Mouse (Mus musculus) left cerebral cortex, adult 11 months (tissue): ENCODE data around the gene Ubr7.

Experiments used
- DNase-seq: peaks from one replicate; pipeline ENCODE4 v3.0.0; 2022; ENCODE audit warnings: low spot score

Ubr7 gene

GRCm38 (mm10) chr12:102743036-102743588 lies 14.7 kb upstream of the Ubr7 start:
- DNase-seq: no peak

GRCm38 (mm10) chr12:102743589-102744574 lies 13.9 kb upstream of the Ubr7 start, which contains the start of the genes Moap1 and Tmem251:
Gene Moap1 (minus strand): TSS chr12:102743661.
Gene Tmem251 (plus strand): TSS chr12:102743762.
- peak; percentile 77 for DNase-seq

GRCm38 (mm10) chr12:102744839-102745238 lies 12.9 kb upstream of the Ubr7 start:
- no peak for DNase-seq

- no peak for DNase-seq
These were observed 9.5 kb upstream of the Ubr7 start for GRCm38 (mm10) chr12:102748256-102748655.

- DNase-seq: no peak
These were observed 1.5 kb upstream of the Ubr7 start for GRCm38 (mm10) chr12:102756304-102756703.

GRCm38 (mm10) chr12:102757055-102757688 lies 595 bp upstream of the Ubr7 start:
- no peak for DNase-seq

- DNase-seq: no peak
These were observed 613 bp downstream of the Ubr7 start, which contains the start of gene Gm20604 for GRCm38 (mm10) chr12:102758403-102758756. Gene Gm20604 (minus strand): TSS chr12:102758672.

- no peak for DNase-seq
These were observed 1.2 kb downstream of the Ubr7 start for GRCm38 (mm10) chr12:102758936-102759335.

- no peak for DNase-seq
These were observed 3.9 kb downstream of the Ubr7 start for GRCm38 (mm10) chr12:102761668-102762067.

GRCm38 (mm10) chr12:102763696-102764095 lies 5.9 kb downstream of the Ubr7 start:
- no peak for DNase-seq

GRCm38 (mm10) chr12:102769000-102769399 lies 11.2 kb downstream of the Ubr7 start:
- no peak for DNase-seq

GRCm38 (mm10) chr12:102771601-102772000 lies 13.8 kb downstream of the Ubr7 start:
- DNase-seq: no peak

- DNase-seq: no peak
These were observed 14.9 kb downstream of the Ubr7 start for GRCm38 (mm10) chr12:102772676-102773075.

GRCm38 (mm10) chr12:102776035-102776434 lies 18.3 kb downstream of the Ubr7 start:
- DNase-seq: no peak

- no peak for DNase-seq
These were observed 20.4 kb downstream of the Ubr7 start for GRCm38 (mm10) chr12:102778151-102778550.

- no peak for DNase-seq
These were observed 21.7 kb downstream of the Ubr7 start for GRCm38 (mm10) chr12:102779452-102779851.

- DNase-seq: no peak
These were observed 25.1 kb downstream of the Ubr7 start for GRCm38 (mm10) chr12:102782841-102783240.

GRCm38 (mm10) chr12:102784899-102785592 lies 27.3 kb downstream of the Ubr7 start:
- no peak for DNase-seq

- DNase-seq: no peak
These were observed 27.8 kb downstream of the Ubr7 start for GRCm38 (mm10) chr12:102785593-102785985.

GRCm38 (mm10) chr12:102787927-102788326 lies 30.2 kb downstream of the Ubr7 start:
- no peak for DNase-seq

GRCm38 (mm10) chr12:102799528-102799927 lies 41.8 kb downstream of the Ubr7 start:
- no peak for DNase-seq

- no peak for DNase-seq
These were observed 57.1 kb downstream of the Ubr7 start for GRCm38 (mm10) chr12:102814858-102815257.
